Mouse (Mus musculus) heart, adult 2 months (tissue): ENCODE results near the gene Spink8. TPM values are rescaled to one million over a fixed set of nuclear protein-coding genes. Genes with fewer than 3 reads are reported as not detected.
A peak's percentile ranks its signal among the peaks of the same experiment; 100 is the strongest.
"Not testable (repeated sequence)": the region's sequence is repeated elsewhere in the genome, so short reads cannot be mapped to it uniquely, and the experiment has no call there.

Experiments used
- DNase-seq, 2 experiments: peaks; one replicate each; pipeline ENCODE4 v3.0.0; 2021
- H3K27ac ChIP-seq: fragments of 200-600 bp; 2 replicates; pipeline ENCODE4 v1.8.1; 2022
- H3K27me3 ChIP-seq: fragments of 200-500 bp; 2 replicates; pipeline ENCODE4 v1.6.1; 2012; ENCODE audit warnings: mild to moderate bottlenecking, low read length, inconsistent platforms, mixed read lengths; ENCODE audit not compliant: control insufficient read depth, insufficient read depth
- H3K36me3 ChIP-seq: fragments of 200-500 bp; 2 replicates; pipeline ENCODE4 v1.6.1; 2012; ENCODE audit warnings: low read length, inconsistent platforms; ENCODE audit not compliant: control insufficient read depth, insufficient read depth
- H3K4me1 ChIP-seq: fragments of 200-500 bp; 2 replicates; pipeline ENCODE4 v1.6.1; 2011; ENCODE audit warnings: low read length; ENCODE audit not compliant: control insufficient read depth, insufficient read depth
- H3K4me3 ChIP-seq: fragments of 200-600 bp; 2 replicates; pipeline ENCODE4 v1.8.1; 2022
- H3K79me2 ChIP-seq: fragments of 200-500 bp; replicated peaks from 2 replicates; pipeline ENCODE4 v1.6.1; 2012; ENCODE audit warnings: mild to moderate bottlenecking, inconsistent platforms, low read length, moderate library complexity, mixed read lengths; ENCODE audit not compliant: control insufficient read depth, insufficient read depth
- H3K9ac ChIP-seq: fragments of 200-500 bp; 2 replicates; pipeline ENCODE4 v1.6.1; 2012; ENCODE audit warnings: low read depth, mild to moderate bottlenecking, control low read depth, inconsistent platforms, low read length, mixed read lengths
- CTCF ChIP-seq: fragments of 200-600 bp; IDR thresholded peaks from 2 replicates; pipeline ENCODE4 v1.8.1; 2022; ENCODE audit warnings: antibody characterized with exemption, mild to moderate bottlenecking, moderate library complexity
- EP300 ChIP-seq: fragments of 200-500 bp; IDR thresholded peaks from 2 replicates; pipeline ENCODE4 v1.6.1; 2011; ENCODE audit warnings: low read depth, low read length, control low read depth; ENCODE audit not compliant: insufficient read depth
- POLR2A ChIP-seq: fragments of 200-500 bp; IDR thresholded peaks from 2 replicates; pipeline ENCODE4 v1.6.1; 2011; ENCODE audit warnings: mild to moderate bottlenecking, low read depth, low read length, control low read depth; ENCODE audit not compliant: insufficient read depth
- WGBS: fragments of 180-500 bp; shearing (Covaris S2); methylation state at CpG from one replicate; pipeline ENCODE4 v1.1.7; 2018; 5-methylcytosine and 5-hydroxymethylcytosine counted together
- intact Hi-C: fragments of 180-260 bp; cut with DNase I; formaldehyde crosslinking; loops from one replicate; pipeline ENCODE4 v1.15.1; 2025
- long read RNA-seq: library from polyadenylated mRNA; stranded (forward); transcript quantifications from one replicate; pipeline ENCODE4 v2.0.0, GENCODE M21; 2021
- polyA plus RNA-seq: library from polyadenylated mRNA; depleted of rRNA; stranded (reverse); fragments of >200 nt; gene quantifications from 2 replicates; pipeline ENCODE4 v1.2.3, GENCODE M21; 2012; rRNA removed
- total RNA-seq, 2 experiments: library from RNA; stranded (reverse); gene quantifications; 2 replicates each; pipeline ENCODE4 v1.2.3; 2021

Spink8 gene
- total RNA-seq (not detected), polyA plus RNA-seq (not detected in 2 replicates)
- long read RNA-seq, result 0 reads

GRCm38 (mm10) chr9:109811980-109812379 lies at the start of gene Spink8:
Spink8 (plus strand) TSS chr9:109812280.
- H3K4me1 ChIP-seq, result no peaks in the 10 kb centered on the region
- DNase-seq, result no peak
- H3K27me3 ChIP-seq, result no peaks in the 10 kb centered on the region
- no peak for TF ChIP-seq POLR2A
- TF ChIP-seq EP300, result no peak
- TF ChIP-seq CTCF, result no peak
- intact Hi-C loops, result no loop called here
- H3K36me3 ChIP-seq, result no peaks in the 10 kb centered on the region
- no peak within 1 kb of the TSS for H3K4me3 ChIP-seq
- no peak within 1 kb of the TSS for H3K27ac ChIP-seq
- 73% methylated on average over 1 of the region's 1 CpGs for WGBS
- no peak within 1 kb of the TSS for H3K9ac ChIP-seq
- H3K79me2 ChIP-seq, result no peaks in the 10 kb centered on the region

DNA sequence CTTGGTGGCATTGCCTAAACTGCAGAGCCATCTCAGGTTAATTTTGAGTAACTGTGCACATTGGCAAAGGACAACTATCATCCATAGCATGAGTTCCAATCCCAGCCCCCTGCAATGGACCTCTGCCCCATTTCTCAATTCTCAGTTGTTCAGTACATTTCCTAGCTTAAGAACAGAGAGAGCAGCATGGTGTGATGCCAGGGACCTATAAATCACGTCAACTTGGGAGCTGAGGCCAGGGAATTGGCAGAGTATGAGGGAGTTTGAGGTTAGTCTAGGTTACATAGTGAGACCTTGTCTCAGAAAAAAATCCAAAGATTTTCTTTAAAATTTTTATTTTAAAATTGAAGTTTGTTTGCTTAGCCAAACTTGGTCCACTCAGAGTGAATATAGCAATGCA lies 45.2 kb upstream of the Spink8 start:
- H3K79me2 ChIP-seq, intact Hi-C loops, DNase-seq, H3K4me1 ChIP-seq, H3K27me3 ChIP-seq, H3K27ac ChIP-seq, H3K36me3 ChIP-seq, H3K4me3 ChIP-seq, H3K9ac ChIP-seq: not testable (repeated sequence)
- 70% methylated on average over 1 of the region's 1 CpGs for WGBS

DNA sequence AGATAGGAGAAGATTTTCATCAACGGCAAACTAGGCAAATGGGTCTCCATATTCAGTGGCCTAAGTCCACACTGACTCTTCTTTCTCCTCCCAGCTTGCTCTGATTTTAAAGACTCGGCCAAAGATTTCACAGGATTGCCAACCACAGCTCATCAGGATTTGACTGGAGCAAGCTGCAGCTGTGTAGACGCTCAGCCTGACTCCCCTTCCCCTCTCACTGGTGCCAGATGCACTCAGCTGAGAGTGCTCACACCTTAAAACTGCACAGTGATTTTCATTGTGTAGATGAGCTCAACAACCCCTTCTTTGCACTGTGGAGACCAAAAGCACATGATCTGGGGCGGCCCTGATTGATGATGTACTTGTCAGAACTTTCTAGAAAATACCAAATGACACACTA lies 21.5 kb upstream of the Spink8 start, which contains the start of gene Fbxw27:
Gene Fbxw27 (minus strand): TSS at position 101 of the 400 bp plus-strand sequence.
- H3K36me3 ChIP-seq, H3K27me3 ChIP-seq, H3K9ac ChIP-seq, H3K27ac ChIP-seq, H3K79me2 ChIP-seq, H3K4me1 ChIP-seq, intact Hi-C loops, DNase-seq, H3K4me3 ChIP-seq: not testable (repeated sequence)
- 72% methylated on average over 4 of the region's 4 CpGs for WGBS

DNA sequence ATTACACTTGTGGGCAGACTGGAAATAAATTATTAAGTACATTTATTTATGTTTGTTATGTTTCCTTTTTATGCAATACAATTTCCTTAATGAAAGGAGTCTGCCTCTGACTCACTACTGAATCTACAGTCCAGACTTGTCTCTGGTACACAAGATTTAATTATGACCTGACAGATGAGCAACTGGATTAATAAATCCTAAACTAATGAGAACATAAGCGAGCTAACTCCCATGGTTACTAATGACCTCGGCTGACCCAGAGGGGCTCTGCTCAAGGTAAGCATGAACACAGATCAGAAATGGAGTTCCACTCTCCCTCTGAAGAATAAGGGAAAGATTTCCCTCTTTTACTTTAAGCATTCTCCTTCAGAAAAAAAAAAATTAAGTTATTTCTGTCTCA lies 16.9 kb upstream of the Spink8 start:
- WGBS, result 95% methylated on average over 2 of the region's 2 CpGs
- intact Hi-C loops, result no loop called here
- Histone ChIP-seq H3K79me2 (no peaks in the 10 kb centered on the region), H3K27ac (no peak overlapping the region), H3K4me1 (no peaks in the 10 kb centered on the region), H3K9ac (no peak overlapping the region), H3K27me3 (no peaks in the 10 kb centered on the region), H3K36me3 (no peaks in the 10 kb centered on the region), H3K4me3 (no peak overlapping the region)
- DNase-seq, result no peak
- no peak for TF ChIP-seq POLR2A
- no peak for TF ChIP-seq EP300
- TF ChIP-seq CTCF, result no peak

DNA sequence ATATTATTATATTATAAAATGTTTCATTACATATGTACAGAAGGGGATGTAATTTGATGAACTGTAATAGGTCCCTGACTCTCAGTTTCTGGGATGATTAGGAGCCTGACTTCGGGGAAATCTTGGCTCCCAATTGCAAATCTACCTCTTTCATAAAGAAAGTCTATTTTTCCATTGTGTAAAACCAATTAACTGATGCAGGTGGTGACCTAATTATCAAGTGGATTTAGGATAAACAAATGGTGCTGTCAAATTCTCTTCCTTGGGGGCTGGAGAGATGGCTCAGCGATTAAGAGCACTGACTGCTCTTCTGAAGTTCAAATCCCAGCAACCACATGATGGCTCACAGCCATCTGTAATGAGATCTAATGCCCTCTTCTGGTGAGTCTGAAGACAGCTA lies 16.3 kb upstream of the Spink8 start:
- no peak overlapping the region for H3K9ac ChIP-seq
- intact Hi-C loops, result no loop called here
- TF ChIP-seq CTCF, result no peak
- TF ChIP-seq POLR2A, result no peak
- no peak for TF ChIP-seq EP300
- no peak overlapping the region for H3K27ac ChIP-seq
- no peaks in the 10 kb centered on the region for H3K36me3 ChIP-seq
- H3K27me3 ChIP-seq, result no peaks in the 10 kb centered on the region
- DNase-seq, result no peak
- no peaks in the 10 kb centered on the region for H3K4me1 ChIP-seq
- no peaks in the 10 kb centered on the region for H3K79me2 ChIP-seq
- H3K4me3 ChIP-seq, result no peak overlapping the region
- WGBS, result 70% methylated on average over 2 of the region's 2 CpGs

GRCm38 (mm10) chr9:109798051-109798450 lies 14.0 kb upstream of the Spink8 start:
- no peak for DNase-seq
- WGBS, result 91% methylated on average over 1 of the region's 1 CpGs
- H3K79me2 ChIP-seq, result no peaks in the 10 kb centered on the region
- H3K36me3 ChIP-seq, result no peaks in the 10 kb centered on the region
- H3K4me3 ChIP-seq, result no peak overlapping the region
- H3K27me3 ChIP-seq, result no peaks in the 10 kb centered on the region
- no peak overlapping the region for H3K9ac ChIP-seq
- H3K4me1 ChIP-seq, result no peaks in the 10 kb centered on the region
- no peak overlapping the region for H3K27ac ChIP-seq
- TF ChIP-seq CTCF, result peak; percentile 58
- TF ChIP-seq EP300, result no peak
- TF ChIP-seq POLR2A, result no peak
- intact Hi-C loops, result no loop called here

GRCm38 (mm10) chr9:109805596-109805995 lies 6.5 kb upstream of the Spink8 start:
- H3K9ac ChIP-seq, intact Hi-C loops, H3K36me3 ChIP-seq, H3K4me3 ChIP-seq, H3K27me3 ChIP-seq, H3K27ac ChIP-seq, H3K79me2 ChIP-seq, H3K4me1 ChIP-seq, DNase-seq: not testable (repeated sequence)
- WGBS, result 77% methylated on average over 2 of the region's 2 CpGs
